Mouse (Mus musculus): ENCODE measurements around the gene Ncf2. TPM values are rescaled to one million over a fixed set of nuclear protein-coding genes. Genes with fewer than 3 reads are reported as not detected.
"Not testable (repeated sequence)": the region's sequence is repeated elsewhere in the genome, so short reads cannot be mapped to it uniquely, and the experiment has no call there.

Ncf2 gene
- under 1 TPM; 0.67 to 0.87 TPM for total RNA-seq (2021)
- long read RNA-seq, experiment 1 = 0 reads
- long read RNA-seq, experiment 2 = 0 reads

GRCm38 (mm10) chr1:152799897-152800296 is at the start of gene Ncf2:
Ncf2 (plus strand) TSS chr1:152800194.
- Histone ChIP-seq H3K4me3 (no peak within 1 kb of the TSS), H3K27ac (peak within 1 kb of the TSS; percentile 35)
- intact Hi-C loops (cut with DNase I) = loop anchor here (10.0 kb wide), 1 partner anchor 585 kb away; no protein-coding TSS in a partner anchor
- TF ChIP-seq CTCF (IDR thresholded peaks at IDR 0.05) = no peak
- no peak for DNase-seq

- peak within 1 kb of the TSS; percentile 38 for H3K27ac ChIP-seq
Observed at GRCm38 (mm10) chr1:152750312-152750965, 49.6 kb upstream of the Ncf2 start, which contains the start of gene Apobec4. Apobec4 (plus strand) TSS chr1:152750551.

GRCm38 (mm10) chr1:152761791-152762190 is 38.2 kb upstream of the Ncf2 start:
- intact Hi-C loops (cut with DNase I) = no loop called here
- no peak for TF ChIP-seq CTCF (IDR thresholded peaks at IDR 0.05)

More at GRCm38 (mm10) chr1:152750312-152750965, 49.6 kb upstream of the Ncf2 start, which contains the start of gene Apobec4:
- no peak for DNase-seq
- intact Hi-C loops (cut with DNase I) = no loop called here
- no peak for TF ChIP-seq CTCF (IDR thresholded peaks at IDR 0.05)
- peak within 1 kb of the TSS; percentile 11; the same call in 1 of the 2 replicates for H3K4me3 ChIP-seq

GRCm38 (mm10) chr1:152766032-152766772 is 33.8 kb upstream of the Ncf2 start, which contains the start of the genes Rgl1 and Arpc5:
Rgl1 (minus strand) TSS chr1:152766351.
Arpc5 (plus strand) TSS chr1:152766542.
- TF ChIP-seq CTCF (IDR thresholded peaks at IDR 0.05) = no peak
- DNase-seq = peak; percentile 99
- Histone ChIP-seq H3K27ac (peak within 1 kb of the TSS; percentile 94), H3K4me3 (peak within 1 kb of the TSS; percentile 80)
- intact Hi-C loops (cut with DNase I) = loop anchor here (5.0 kb wide), 1 partner anchor 136 kb away; the partner anchor contains the start of gene Smg7

More at GRCm38 (mm10) chr1:152761791-152762190, 38.2 kb upstream of the Ncf2 start:
- Histone ChIP-seq H3K27ac (no peak overlapping the region), H3K4me3 (no peak overlapping the region)
- DNase-seq = no peak

GRCm38 (mm10) chr1:152766804-152767748 is 32.9 kb upstream of the Ncf2 start:
- no peak for TF ChIP-seq CTCF (IDR thresholded peaks at IDR 0.05)
- peak overlapping the region; percentile 94 for H3K27ac ChIP-seq
- intact Hi-C loops (cut with DNase I) = loop anchor here (5.0 kb wide), 1 partner anchor 135 kb away; the partner anchor contains the start of gene Smg7
- DNase-seq = no peak
- H3K4me3 ChIP-seq = peak overlapping the region; percentile 80

GRCm38 (mm10) chr1:152767749-152768488 is 32.1 kb upstream of the Ncf2 start:
- Histone ChIP-seq H3K27ac (peak overlapping the region; percentile 94; the same call in 1 of the 2 replicates), H3K4me3 (peak overlapping the region; percentile 80)
- peak; percentile 80 for DNase-seq
- TF ChIP-seq CTCF (IDR thresholded peaks at IDR 0.05) = peak; percentile 87
- intact Hi-C loops (cut with DNase I) = loop anchor here (5.0 kb wide), 1 partner anchor 134 kb away; the partner anchor contains the start of gene Smg7

GRCm38 (mm10) chr1:152771016-152771415 is 29.0 kb upstream of the Ncf2 start:
- intact Hi-C loops (cut with DNase I) = no loop called here
- no peak for TF ChIP-seq CTCF (IDR thresholded peaks at IDR 0.05)
- H3K4me3 ChIP-seq = no peak overlapping the region
- no peak overlapping the region for H3K27ac ChIP-seq
- DNase-seq = no peak

GRCm38 (mm10) chr1:152774601-152775000 is 25.4 kb upstream of the Ncf2 start:
- H3K4me3 ChIP-seq; H3K27ac ChIP-seq; DNase-seq; intact Hi-C loops (cut with DNase I): not testable (repeated sequence)

- TF ChIP-seq CTCF (IDR thresholded peaks at IDR 0.05) = peak; percentile 92
- DNase-seq = peak; percentile 88
- H3K27ac ChIP-seq = no peak overlapping the region
- peak overlapping the region; percentile 42 for H3K4me3 ChIP-seq
- intact Hi-C loops (cut with DNase I) = no loop called here
Observed at GRCm38 (mm10) chr1:152779071-152779737, 20.8 kb upstream of the Ncf2 start.

GRCm38 (mm10) chr1:152784620-152785019 is 15.4 kb upstream of the Ncf2 start:
- intact Hi-C loops (cut with DNase I) = no loop called here
- DNase-seq = no peak
- no peak overlapping the region for H3K27ac ChIP-seq
- H3K4me3 ChIP-seq = no peak overlapping the region
- TF ChIP-seq CTCF (IDR thresholded peaks at IDR 0.05) = no peak

- H3K27ac ChIP-seq; DNase-seq; intact Hi-C loops (cut with DNase I); H3K4me3 ChIP-seq: not testable (repeated sequence)
Observed at GRCm38 (mm10) chr1:152785446-152785845, 14.5 kb upstream of the Ncf2 start.

Measured in gastrocnemius, adult 2 months (tissue).